Mouse (Mus musculus): ENCODE data around the gene Apoc3. TPM values are rescaled to one million over a fixed set of nuclear protein-coding genes. Genes with fewer than 3 reads are reported as not detected.

The Apoc3 gene
- polyA plus RNA-seq, 1 experiment from 2014 or later: not detected

- no peaks in the 10 kb centered on the region for H3K9me3 ChIP-seq
- 47% methylated on average over 2 of the region's 2 CpGs for WGBS
- no peak for DNase-seq (ENCODE audit: low spot score)
These were observed 50.2 kb downstream of the Apoc3 start for GRCm38 (mm10) chr9:46185191-46185590.

DNA sequence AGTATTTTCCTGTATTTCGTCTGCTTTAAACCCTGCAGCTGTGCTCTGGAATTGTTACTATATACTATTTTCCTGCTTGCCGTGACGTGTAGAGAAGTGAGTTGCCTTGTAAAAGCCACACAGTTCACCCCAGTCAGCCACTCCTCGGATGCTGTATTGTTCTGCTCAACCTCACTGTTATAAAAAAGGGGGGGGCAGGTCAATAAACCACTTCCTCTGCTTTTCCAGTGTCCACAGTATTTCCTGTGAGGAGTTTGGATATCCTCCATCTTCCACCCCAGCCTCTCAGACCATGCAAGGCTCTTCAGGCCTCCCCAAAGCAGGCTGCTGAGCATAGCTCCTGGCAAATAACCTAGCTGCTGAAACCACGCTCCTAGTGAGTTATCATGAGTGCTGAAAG is 50.9 kb downstream of the Apoc3 start:
- no peak for DNase-seq (ENCODE audit: low spot score)
- no peak overlapping the region for H3K27ac ChIP-seq (replicated peaks)
- 81% methylated on average over 5 of the region's 5 CpGs for WGBS
- peaks cover 2% of the 10 kb centered on the region; the same call in 1 of the 2 replicates for H3K4me1 ChIP-seq
- H3K9me3 ChIP-seq: no peaks in the 10 kb centered on the region
- no peaks in the 10 kb centered on the region for H3K27me3 ChIP-seq (replicated peaks; ENCODE audit: low read depth, poor library complexity, severe bottlenecking)
- no peak overlapping the region for H3K4me3 ChIP-seq
- H3K36me3 ChIP-seq (replicated peaks): peaks cover 13% of the 10 kb centered on the region

More at GRCm38 (mm10) chr9:46185191-46185590, 50.2 kb downstream of the Apoc3 start:
- Histone ChIP-seq H3K27ac (replicated peaks) (no peak overlapping the region), H3K36me3 (replicated peaks) (peaks cover 13% of the 10 kb centered on the region), H3K4me1 (peaks cover 2% of the 10 kb centered on the region; the same call in 1 of the 2 replicates), H3K27me3 (replicated peaks; ENCODE audit: low read depth, poor library complexity, severe bottlenecking) (no peaks in the 10 kb centered on the region), H3K4me3 (no peak overlapping the region)

Other genes starting within 250 kb of the Apoc3 start
- 261 and 262 TPM in 2 replicates for gene Pafah1b2, start 222.9 kb downstream of the Apoc3 start, polyA plus RNA-seq (2016; fragmentation: Nextera tagmentation; extraction: Ambion mirVana)
- gene Sik3, start 222.8 kb downstream of the Apoc3 start, polyA plus RNA-seq (2016; fragmentation: Nextera tagmentation; extraction: Ambion mirVana): 8.4 and 9.9 TPM in 2 replicates
- gene Apoa1, start 7.1 kb downstream of the Apoc3 start, polyA plus RNA-seq (2016; fragmentation: Nextera tagmentation; extraction: Ambion mirVana): 1.4 TPM in 2 replicates
- not detected in 2 replicates for gene Apoa4, start 5.1 kb upstream of the Apoc3 start, polyA plus RNA-seq (2016; fragmentation: Nextera tagmentation; extraction: Ambion mirVana)
- gene Apoa5, start 33.0 kb upstream of the Apoc3 start, polyA plus RNA-seq (2016; fragmentation: Nextera tagmentation; extraction: Ambion mirVana): not detected in 2 replicates
- gene Zpr1, start 37.4 kb upstream of the Apoc3 start, polyA plus RNA-seq (2016; fragmentation: Nextera tagmentation; extraction: Ambion mirVana): 70.8 and 71.1 TPM in 2 replicates
- 34.3 and 34.7 TPM in 2 replicates for gene Bud13, start 47.4 kb upstream of the Apoc3 start, polyA plus RNA-seq (2016; fragmentation: Nextera tagmentation; extraction: Ambion mirVana)
- not detected in 2 replicates for gene 4931429L15Rik, start 84.3 kb upstream of the Apoc3 start, polyA plus RNA-seq (2016; fragmentation: Nextera tagmentation; extraction: Ambion mirVana)